Mouse (Mus musculus) spleen, adult 2 months (tissue): Measurements from ENCODE around the gene Hpcal4.

Experiments used
- CTCF ChIP-seq: fragments of 200-500 bp; IDR thresholded peaks from 2 replicates; pipeline ENCODE4 v1.5.1; 2011; ENCODE audit warnings: mild to moderate bottlenecking, inconsistent platforms; ENCODE audit not compliant: insufficient read depth, insufficient read length, insufficient replicate concordance; ENCODE audit errors: extremely low read depth
- POLR2A ChIP-seq: fragments of 200-500 bp; IDR thresholded peaks from 2 replicates; pipeline ENCODE4 v1.6.1; 2011; ENCODE audit warnings: low read depth, low read length, inconsistent platforms

DNA sequence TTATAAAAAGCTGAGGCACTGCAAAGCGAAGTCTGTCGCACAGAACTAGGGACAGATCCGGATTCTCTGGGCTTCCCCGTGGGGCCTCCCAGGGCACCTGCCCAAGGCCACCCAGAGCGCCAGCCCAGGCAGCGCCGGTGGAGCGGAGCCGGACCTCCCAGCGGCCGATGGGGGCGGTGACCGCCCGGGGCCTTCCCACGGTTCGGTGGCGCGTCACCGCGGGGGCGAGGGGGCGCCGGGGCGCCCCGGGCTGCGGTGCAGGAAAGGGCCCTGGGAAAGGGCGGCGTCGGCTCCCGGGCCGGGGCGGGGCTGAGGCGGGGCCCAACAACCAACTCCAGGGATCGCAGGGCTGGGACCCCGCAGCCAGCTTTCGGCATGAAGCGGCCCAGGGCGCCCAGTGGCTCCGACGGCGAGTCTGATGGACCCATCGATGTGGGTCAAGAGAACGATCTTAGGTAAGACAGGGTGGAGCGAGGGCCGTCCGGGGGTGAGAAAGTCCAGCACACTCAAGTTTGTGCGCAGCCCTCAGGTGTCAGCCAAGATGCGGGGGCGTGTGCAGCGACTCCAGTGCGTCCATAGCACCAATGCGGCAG lies 50.6 kb downstream of the Hpcal4 start, which contains the start of gene Heyl:
- no peak for TF ChIP-seq POLR2A
- TF ChIP-seq CTCF = no peak
